Mouse (Mus musculus) monocyte, adult 5-6 weeks (primary cell): ENCODE results near the gene Calu. TPM values are rescaled to one million over a fixed set of nuclear protein-coding genes. Genes with fewer than 3 reads are reported as not detected.
"Not testable (repeated sequence)": the region's sequence is repeated elsewhere in the genome, so short reads cannot be mapped to it uniquely, and the experiment has no call there.

Source experiments
- ATAC-seq: fragments of 153-309, 156-312 bp; replicated peaks from 2 replicates; pipeline ENCODE4 v1.8.0; 2017; ENCODE audit warnings: mild to moderate bottlenecking; ENCODE audit not compliant: low TSS enrichment, insufficient number of reproducible peaks, severe bottlenecking, poor library complexity, low FRiP score
- total RNA-seq: library from RNA; stranded (forward); fragments of 200-1000, 200-491, 200-594 nt; gene quantifications from 3 replicates; pipeline ENCODE4 v1.2.3, GENCODE M21; 2017

Gene Calu
- total RNA-seq, 1 experiment from 2014 or later: 142 TPM

DNA sequence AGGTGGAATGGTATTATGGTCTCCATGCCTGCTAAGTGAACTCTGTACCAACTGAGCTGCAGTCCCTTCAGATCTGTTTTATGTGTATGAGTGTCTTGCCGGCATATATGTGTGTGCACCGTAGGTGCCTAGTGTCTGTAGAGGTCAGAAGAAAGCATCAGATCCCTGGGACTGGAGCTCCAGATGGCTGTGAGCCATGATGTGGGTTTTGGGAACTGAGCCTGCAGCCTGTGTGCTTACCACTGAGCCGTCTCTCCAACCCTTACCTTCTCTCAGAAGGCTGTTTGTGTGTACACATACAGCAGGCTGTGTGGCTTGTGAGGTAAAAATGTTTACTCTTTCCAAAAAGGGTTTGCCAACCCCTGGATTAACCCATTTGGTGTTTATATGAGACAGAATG is 11.5 kb downstream of the Calu start:
- ATAC-seq: no peak

DNA sequence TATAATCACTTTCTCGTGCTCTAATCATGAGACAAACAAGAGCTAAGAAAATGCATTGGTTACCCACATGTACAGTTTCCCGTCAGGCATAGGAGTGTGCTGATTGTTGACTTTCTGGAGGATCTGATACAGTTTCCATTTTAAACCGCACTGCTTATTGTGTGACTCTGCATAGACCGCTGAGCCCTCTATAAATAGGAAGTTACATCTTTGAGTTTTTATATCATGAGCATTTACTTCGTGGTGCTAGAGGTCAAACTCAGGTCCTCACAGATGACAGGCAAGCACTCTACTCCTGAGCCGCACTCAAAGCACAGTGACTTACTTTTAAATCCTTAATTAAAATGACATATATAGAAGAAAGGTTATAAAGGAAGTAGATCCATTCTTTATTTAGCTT is 12.3 kb downstream of the Calu start:
- no peak for ATAC-seq

DNA sequence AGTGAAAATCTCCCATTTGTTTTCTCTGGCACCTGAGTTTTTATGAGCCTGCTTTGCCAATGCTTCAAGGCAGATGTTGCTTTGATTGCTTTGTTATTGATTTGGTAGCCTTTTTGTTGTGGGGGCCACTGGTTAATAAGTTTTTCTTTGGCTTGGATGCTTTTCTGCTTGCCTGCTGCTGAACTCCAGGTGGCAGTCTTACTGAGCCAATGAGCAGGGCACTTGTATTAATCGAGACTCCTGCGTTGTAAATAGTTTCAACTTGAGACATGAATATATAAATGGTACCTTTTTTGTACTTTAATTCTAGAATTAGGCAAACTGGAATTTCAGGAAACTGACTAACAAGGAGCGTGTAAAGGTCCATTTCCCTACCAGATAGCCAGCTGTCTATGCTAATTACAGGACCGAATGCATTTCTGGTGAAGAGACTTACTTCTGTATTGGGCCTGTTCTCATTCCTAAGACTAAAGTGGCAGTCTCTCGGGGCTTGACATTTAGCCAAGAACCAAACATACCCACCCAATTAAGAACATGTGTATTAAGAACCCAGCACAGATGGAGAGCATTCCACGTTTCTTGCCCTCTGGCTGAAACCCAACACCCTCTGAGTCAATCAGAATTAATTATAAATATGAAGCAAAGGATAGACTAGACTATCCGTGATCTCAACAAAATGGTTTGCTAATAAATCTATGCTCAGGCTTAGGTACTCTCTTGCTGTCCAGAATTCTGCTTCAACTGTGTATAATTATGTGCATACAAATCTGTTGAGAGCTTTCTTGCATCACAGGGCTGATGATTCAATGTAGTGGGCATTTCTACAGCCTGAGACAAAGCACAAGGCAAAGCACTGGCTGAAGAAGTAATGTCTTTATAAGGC is 14.6 kb downstream of the Calu start:
- no peak for ATAC-seq

DNA sequence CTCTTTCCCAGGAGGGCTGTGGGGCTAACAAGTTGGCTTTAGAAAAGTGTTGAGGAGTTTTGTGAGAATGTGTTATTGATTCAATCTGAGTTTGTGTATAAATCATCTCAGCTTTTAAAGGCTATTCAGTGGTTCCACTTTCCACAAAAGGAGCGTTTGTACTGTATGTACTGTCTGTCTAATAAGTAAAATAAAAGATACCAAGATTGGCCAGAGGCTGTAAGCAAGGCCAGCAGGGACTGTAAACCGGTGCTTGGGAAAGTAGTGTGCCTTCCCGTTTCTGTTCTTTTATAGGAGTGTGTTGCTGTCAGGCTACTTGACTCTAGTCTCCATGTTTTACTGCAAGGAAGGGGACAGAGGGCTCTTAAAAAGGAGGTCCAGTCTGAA is 15.3 kb downstream of the Calu start:
- ATAC-seq: no peak

DNA sequence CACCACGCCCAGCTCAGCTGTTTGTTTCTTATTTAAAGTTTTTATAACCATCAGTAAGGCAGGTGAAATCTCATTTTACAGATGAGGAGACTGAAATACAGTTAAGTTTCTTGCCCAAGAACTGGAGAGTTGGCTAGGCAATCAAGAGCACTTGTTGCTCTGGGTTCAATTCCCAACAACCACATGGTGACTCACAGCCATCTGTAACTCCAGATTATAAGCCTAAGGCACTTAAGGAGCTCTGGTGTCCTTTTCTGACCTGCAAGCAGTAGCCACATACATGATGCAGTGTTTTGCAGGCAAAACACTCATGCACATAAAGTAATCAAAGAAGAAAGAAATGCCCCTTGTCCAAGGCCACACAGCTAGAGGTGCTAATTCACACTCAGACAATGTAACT is 17.4 kb downstream of the Calu start:
- ATAC-seq: no peak

DNA sequence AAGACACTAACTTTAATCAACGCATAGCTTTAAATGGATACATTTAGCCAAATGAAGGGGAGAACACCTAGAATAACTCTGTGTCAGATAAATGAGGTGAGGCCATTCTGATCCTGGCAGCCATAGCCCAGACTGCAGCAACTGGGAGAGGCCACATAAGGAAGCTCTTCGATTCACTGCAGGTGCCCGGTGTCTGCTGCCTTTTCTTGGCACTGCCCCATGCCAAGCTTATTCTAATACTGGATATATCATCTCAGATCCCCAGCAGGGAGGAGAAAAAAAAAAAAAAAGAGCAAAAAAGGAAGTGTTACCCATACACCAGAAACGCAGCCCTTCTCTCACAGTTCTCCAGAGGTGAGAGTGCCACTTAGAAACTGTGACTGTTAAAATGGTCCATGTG is 29.5 kb downstream of the Calu start:
- ATAC-seq: no peak

GRCm38 (mm10) chr6:29378678-29379077 is 30.8 kb downstream of the Calu start:
- no peak for ATAC-seq

DNA sequence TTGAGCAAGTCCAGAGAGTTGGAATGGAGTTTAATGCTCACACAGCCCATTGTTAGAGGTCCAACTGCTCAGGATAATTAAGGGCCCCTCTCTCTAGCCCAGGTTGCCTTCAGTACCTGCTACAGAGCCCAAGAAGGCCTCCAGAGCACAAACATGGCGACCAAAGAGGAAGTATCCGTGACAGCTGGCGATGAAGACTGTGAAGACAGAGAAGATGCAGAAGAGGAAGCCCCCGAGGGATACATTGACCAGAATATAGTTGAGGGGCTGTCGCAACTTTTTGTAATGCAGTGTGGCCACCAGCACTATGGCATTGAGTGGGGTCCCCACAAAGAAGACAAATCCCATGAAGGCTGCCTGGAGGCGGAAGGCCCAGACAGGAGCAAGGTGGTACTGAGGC is 32.1 kb downstream of the Calu start:
- no peak for ATAC-seq

- no peak for ATAC-seq
Measured at GRCm38 (mm10) chr6:29382442-29382841, 34.6 kb downstream of the Calu start.

- no peak for ATAC-seq
Measured at GRCm38 (mm10) chr6:29388052-29388518, 40.2 kb downstream of the Calu start, which contains the start of gene Opn1sw. Gene Opn1sw, minus strand, starts transcription at chr6:29388468.

GRCm38 (mm10) chr6:29388606-29389080 is 40.8 kb downstream of the Calu start:
- ATAC-seq: no peak

DNA sequence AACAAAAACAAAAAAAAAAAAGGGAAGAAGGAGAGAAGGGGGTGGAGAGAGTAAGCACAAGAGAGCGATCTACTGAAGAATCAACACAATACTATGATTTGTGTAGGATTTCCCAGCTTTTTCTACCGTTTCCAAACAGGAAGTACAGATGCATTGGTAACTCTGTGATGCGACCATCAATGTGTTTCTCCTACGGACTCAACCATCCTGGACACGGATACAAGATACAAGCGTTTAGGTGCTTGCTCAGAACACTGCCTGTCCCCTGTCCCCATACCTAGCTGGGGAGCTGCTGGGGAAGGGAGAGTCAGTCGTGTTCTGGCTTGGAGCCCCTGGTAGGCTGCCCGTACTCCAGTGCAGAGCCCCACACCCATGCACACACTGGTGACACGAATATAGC is 41.6 kb downstream of the Calu start:
- ATAC-seq: no peak

DNA sequence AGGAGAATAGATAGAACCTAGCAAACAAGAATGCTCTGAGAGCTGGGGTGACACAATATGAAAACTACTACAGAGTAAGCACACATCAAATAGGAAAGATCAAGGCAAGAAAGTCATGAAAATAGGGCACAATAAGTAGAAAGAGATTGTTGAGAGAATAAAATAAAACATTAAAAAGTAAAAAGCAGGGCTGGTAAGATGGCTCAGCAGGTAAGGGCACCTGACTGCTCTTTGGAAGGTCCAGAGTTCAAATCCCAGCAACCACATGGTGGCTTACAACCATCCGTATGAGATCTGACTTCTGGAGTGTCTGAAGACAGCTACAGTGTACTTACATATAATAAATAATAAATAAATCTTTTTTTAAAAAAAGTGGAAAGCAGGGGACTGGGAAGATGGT is 42.6 kb downstream of the Calu start:
- ATAC-seq: not testable (repeated sequence)

DNA sequence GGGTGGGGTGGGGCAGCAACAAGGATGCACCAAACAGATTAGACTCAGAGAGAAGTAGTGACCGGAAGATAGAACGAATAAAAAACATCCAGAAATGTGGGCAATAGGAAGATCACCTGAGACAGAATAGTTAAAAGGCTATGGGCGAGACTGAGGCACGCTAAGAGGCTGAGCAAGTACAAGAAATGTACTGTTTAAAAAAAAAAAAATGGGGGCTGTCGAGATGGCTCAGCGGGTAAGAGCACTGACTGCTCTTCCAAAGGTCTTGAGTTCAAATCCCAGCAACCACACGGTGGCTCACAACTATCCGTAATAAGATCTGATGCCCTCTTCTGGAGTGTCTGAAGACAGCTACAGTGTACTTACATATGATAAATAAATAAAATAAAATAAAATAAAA is 43.4 kb downstream of the Calu start:
- not testable (repeated sequence) for ATAC-seq

DNA sequence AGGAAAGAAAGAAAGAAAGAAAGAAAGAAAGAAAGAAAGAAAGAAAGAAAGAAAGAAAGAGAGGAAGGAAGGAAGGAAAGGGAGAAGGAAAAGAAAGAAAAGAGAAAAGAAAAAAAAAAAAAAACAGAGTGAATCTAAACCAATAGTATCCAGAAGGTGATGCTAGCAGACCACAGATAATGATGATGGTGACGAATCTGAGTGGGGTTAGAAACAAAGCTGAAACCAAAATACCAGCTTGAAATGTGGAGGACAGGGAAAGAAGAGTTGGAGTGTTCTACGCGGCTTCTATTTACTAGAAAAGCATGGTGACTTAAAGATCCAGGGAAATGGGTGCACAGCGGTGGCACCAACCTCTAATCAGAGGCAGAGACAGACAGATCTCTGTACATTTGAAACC is 43.9 kb downstream of the Calu start:
- no peak for ATAC-seq

- ATAC-seq: no peak
Measured at GRCm38 (mm10) chr6:29394286-29394685, 46.4 kb downstream of the Calu start.

- ATAC-seq: no peak
Measured at GRCm38 (mm10) chr6:29395910-29396713, 48.2 kb downstream of the Calu start, which contains the start of gene Ccdc136. Gene Ccdc136, plus strand, starts transcription at chr6:29396309.

- ATAC-seq: no peak
Measured at GRCm38 (mm10) chr6:29396714-29397540, 49.1 kb downstream of the Calu start.

- ATAC-seq: no peak
Measured at GRCm38 (mm10) chr6:29397575-29397974, 49.7 kb downstream of the Calu start.
